Mouse (Mus musculus): ENCODE measurements around the gene Wls. TPM values are rescaled to one million over a fixed set of nuclear protein-coding genes. Genes with fewer than 3 reads are reported as not detected.

The Wls gene
- total and polyA plus RNA-seq, 2 experiments, result 1.6 to 5.9 TPM

DNA sequence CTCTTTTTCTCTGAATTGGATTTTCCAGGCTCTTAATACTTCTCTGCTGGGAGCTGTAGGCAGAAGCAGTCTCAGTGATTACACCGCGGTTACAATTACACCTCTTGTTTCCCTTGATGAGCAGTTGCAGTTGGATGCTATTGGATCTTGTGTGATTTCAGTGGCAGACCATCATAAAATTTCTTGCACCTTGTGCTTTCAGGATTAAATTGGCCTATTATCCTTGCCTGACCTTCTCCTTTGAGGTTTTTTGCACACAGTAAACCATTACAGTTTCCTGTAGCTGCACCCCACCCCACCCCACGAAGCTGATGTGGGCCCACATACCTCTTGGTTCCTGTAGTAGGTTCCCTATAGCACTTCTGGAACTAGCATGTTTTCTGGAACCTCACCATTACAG lies 2.0 kb downstream of the Wls start:
- no peak for TF ChIP-seq POLR2A (IDR thresholded peaks at IDR 0.05; ENCODE audit: extremely low read depth, insufficient read depth, low read length)
- no peak for TF ChIP-seq CTCF (IDR thresholded peaks at IDR 0.05; ENCODE audit: low read depth, low read length)
- WGBS, result 27% methylated on average over 3 of the region's 3 CpGs
- Histone ChIP-seq H3K9ac (ENCODE audit: low read depth, low read length) (no peak overlapping the region), H3K4me1 (ENCODE audit: control insufficient read depth, insufficient read depth, low read length) (no peaks in the 10 kb centered on the region; the same call in 1 of the 2 replicates), H3K27me3 (ENCODE audit: control insufficient read depth, insufficient read depth, low read length) (0 out of 2 replicates have a peak, but pooled peaks cover 3% of the 10 kb centered on the region), H3K4me3 (ENCODE audit: insufficient read depth, low read depth, low read length) (no peak overlapping the region), H3K79me2 (ENCODE audit: control insufficient read depth, insufficient read depth, low read length) (no peaks in the 10 kb centered on the region), H3K27ac (replicated peaks; ENCODE audit: insufficient read depth, low read depth, low read length) (no peak overlapping the region), H3K36me3 (ENCODE audit: control insufficient read depth, insufficient read depth, low read length) (no peaks in the 10 kb centered on the region)
- no peak for DNase-seq (ENCODE audit: extremely low read depth, low read depth, low spot score)

GRCm38 (mm10) chr3:159843135-159843534 lies 3.7 kb downstream of the Wls start:
- WGBS, result 83% methylated on average over 4 of the region's 4 CpGs
- Histone ChIP-seq H3K4me3 (ENCODE audit: insufficient read depth, low read depth, low read length) (no peak overlapping the region), H3K79me2 (ENCODE audit: control insufficient read depth, insufficient read depth, low read length) (no peaks in the 10 kb centered on the region), H3K36me3 (ENCODE audit: control insufficient read depth, insufficient read depth, low read length) (no peaks in the 10 kb centered on the region), H3K4me1 (ENCODE audit: control insufficient read depth, insufficient read depth, low read length) (no peaks in the 10 kb centered on the region; the same call in 1 of the 2 replicates), H3K27me3 (ENCODE audit: control insufficient read depth, insufficient read depth, low read length) (0 out of 2 replicates have a peak, but pooled peaks cover 3% of the 10 kb centered on the region), H3K27ac (replicated peaks; ENCODE audit: insufficient read depth, low read depth, low read length) (no peak overlapping the region), H3K9ac (ENCODE audit: low read depth, low read length) (no peak overlapping the region)
- DNase-seq (ENCODE audit: extremely low read depth, low read depth, low spot score), result no peak
- no peak for TF ChIP-seq CTCF (IDR thresholded peaks at IDR 0.05; ENCODE audit: low read depth, low read length)
- TF ChIP-seq POLR2A (IDR thresholded peaks at IDR 0.05; ENCODE audit: extremely low read depth, insufficient read depth, low read length), result no peak

- Histone ChIP-seq H3K9ac (ENCODE audit: low read depth, low read length) (no peak overlapping the region), H3K27me3 (ENCODE audit: control insufficient read depth, insufficient read depth, low read length) (no peaks in the 10 kb centered on the region), H3K4me1 (ENCODE audit: control insufficient read depth, insufficient read depth, low read length) (no peaks in the 10 kb centered on the region), H3K27ac (replicated peaks; ENCODE audit: insufficient read depth, low read depth, low read length) (no peak overlapping the region), H3K79me2 (ENCODE audit: control insufficient read depth, insufficient read depth, low read length) (no peaks in the 10 kb centered on the region), H3K36me3 (ENCODE audit: control insufficient read depth, insufficient read depth, low read length) (no peaks in the 10 kb centered on the region), H3K4me3 (ENCODE audit: insufficient read depth, low read depth, low read length) (no peak overlapping the region)
- WGBS, result 49% methylated on average over 2 of the region's 2 CpGs
- TF ChIP-seq POLR2A (IDR thresholded peaks at IDR 0.05; ENCODE audit: extremely low read depth, insufficient read depth, low read length) (no peak), CTCF (IDR thresholded peaks at IDR 0.05; ENCODE audit: low read depth, low read length) (no peak)
- no peak for DNase-seq (ENCODE audit: extremely low read depth, low read depth, low spot score)
These were observed 8.0 kb downstream of the Wls start for GRCm38 (mm10) chr3:159847410-159848016.

- no peaks in the 10 kb centered on the region for H3K79me2 ChIP-seq (ENCODE audit: control insufficient read depth, insufficient read depth, low read length)
- TF ChIP-seq CTCF (IDR thresholded peaks at IDR 0.05; ENCODE audit: low read depth, low read length), result no peak
- TF ChIP-seq POLR2A (IDR thresholded peaks at IDR 0.05; ENCODE audit: extremely low read depth, insufficient read depth, low read length), result no peak
- H3K27ac ChIP-seq (replicated peaks; ENCODE audit: insufficient read depth, low read depth, low read length), result no peak overlapping the region
- H3K9ac ChIP-seq (ENCODE audit: low read depth, low read length), result no peak overlapping the region
- H3K4me3 ChIP-seq (ENCODE audit: insufficient read depth, low read depth, low read length), result no peak overlapping the region
- H3K4me1 ChIP-seq (ENCODE audit: control insufficient read depth, insufficient read depth, low read length), result no peaks in the 10 kb centered on the region
- DNase-seq (ENCODE audit: extremely low read depth, low read depth, low spot score), result no peak
- H3K27me3 ChIP-seq (ENCODE audit: control insufficient read depth, insufficient read depth, low read length), result no peaks in the 10 kb centered on the region
- H3K36me3 ChIP-seq (ENCODE audit: control insufficient read depth, insufficient read depth, low read length), result no peaks in the 10 kb centered on the region
These were observed 8.7 kb downstream of the Wls start for GRCm38 (mm10) chr3:159848156-159848555.

GRCm38 (mm10) chr3:159851476-159851875 lies 12.0 kb downstream of the Wls start:
- Histone ChIP-seq H3K4me3 (ENCODE audit: insufficient read depth, low read depth, low read length) (no peak overlapping the region), H3K27me3 (ENCODE audit: control insufficient read depth, insufficient read depth, low read length) (no peaks in the 10 kb centered on the region), H3K79me2 (ENCODE audit: control insufficient read depth, insufficient read depth, low read length) (no peaks in the 10 kb centered on the region), H3K36me3 (ENCODE audit: control insufficient read depth, insufficient read depth, low read length) (no peaks in the 10 kb centered on the region), H3K27ac (replicated peaks; ENCODE audit: insufficient read depth, low read depth, low read length) (no peak overlapping the region), H3K4me1 (ENCODE audit: control insufficient read depth, insufficient read depth, low read length) (no peaks in the 10 kb centered on the region), H3K9ac (ENCODE audit: low read depth, low read length) (no peak overlapping the region)
- TF ChIP-seq CTCF (IDR thresholded peaks at IDR 0.05; ENCODE audit: low read depth, low read length) (no peak), POLR2A (IDR thresholded peaks at IDR 0.05; ENCODE audit: extremely low read depth, insufficient read depth, low read length) (no peak)
- WGBS, result 94% methylated on average over 2 of the region's 2 CpGs
- DNase-seq (ENCODE audit: extremely low read depth, low read depth, low spot score), result no peak

- Histone ChIP-seq H3K9ac (ENCODE audit: low read depth, low read length) (no peak overlapping the region), H3K36me3 (ENCODE audit: control insufficient read depth, insufficient read depth, low read length) (no peaks in the 10 kb centered on the region), H3K27me3 (ENCODE audit: control insufficient read depth, insufficient read depth, low read length) (no peaks in the 10 kb centered on the region), H3K4me3 (ENCODE audit: insufficient read depth, low read depth, low read length) (no peak overlapping the region), H3K79me2 (ENCODE audit: control insufficient read depth, insufficient read depth, low read length) (no peaks in the 10 kb centered on the region), H3K4me1 (ENCODE audit: control insufficient read depth, insufficient read depth, low read length) (no peaks in the 10 kb centered on the region), H3K27ac (replicated peaks; ENCODE audit: insufficient read depth, low read depth, low read length) (no peak overlapping the region)
- 85% methylated on average over 2 of the region's 2 CpGs for WGBS
- no peak for TF ChIP-seq POLR2A (IDR thresholded peaks at IDR 0.05; ENCODE audit: extremely low read depth, insufficient read depth, low read length)
- TF ChIP-seq CTCF (IDR thresholded peaks at IDR 0.05; ENCODE audit: low read depth, low read length), result no peak
- DNase-seq (ENCODE audit: extremely low read depth, low read depth, low spot score), result no peak
These were observed 12.5 kb downstream of the Wls start for GRCm38 (mm10) chr3:159851980-159852379.
